Mouse (Mus musculus) layer of hippocampus, postnatal 25 days (tissue): ENCODE results near the gene Mnx1. TPM values are rescaled to one million over a fixed set of nuclear protein-coding genes. Genes with fewer than 3 reads are reported as not detected.
"Not testable (repeated sequence)": the region's sequence is repeated elsewhere in the genome, so short reads cannot be mapped to it uniquely, and the experiment has no call there.

Experiments
- DNase-seq, 2 experiments: peaks; one replicate each; pipeline ENCODE4 v3.0.0; 2022; ENCODE audit warnings: mixed read lengths in 2 of 2, low spot score in 1 of 2; ENCODE audit errors: extremely low spot score in 1 of 2
- total RNA-seq, 2 experiments: library from RNA; stranded (reverse); gene quantifications; 2 replicates each; pipeline ENCODE4 v1.2.3; 2021

Gene Mnx1
- total RNA-seq, 2 experiments from 2014 or later: not detected

DNA sequence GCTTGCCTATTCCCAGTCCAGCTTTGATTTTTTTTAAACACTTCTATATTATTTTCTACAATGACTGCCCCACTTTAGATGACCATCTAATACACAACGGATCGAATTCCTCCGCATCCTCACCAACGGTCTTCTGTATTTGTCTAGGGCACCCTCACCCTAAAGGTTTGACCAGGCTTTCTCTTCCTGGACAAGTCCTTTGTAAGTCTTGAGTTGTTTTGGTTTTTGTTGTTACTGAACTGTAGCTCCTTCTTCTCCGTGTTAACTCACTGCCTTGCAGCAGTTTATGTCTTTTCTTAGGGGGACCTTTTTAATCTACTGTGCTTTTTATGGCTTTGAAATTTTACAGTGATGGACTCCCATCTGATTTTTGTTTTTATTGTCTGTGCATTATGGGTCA lies 8.0 kb downstream of the Mnx1 start:
- DNase-seq: no peak

GRCm38 (mm10) chr5:29469501-29469900 lies 8.8 kb downstream of the Mnx1 start:
- DNase-seq: no peak

GRCm38 (mm10) chr5:29468351-29469065 lies 9.8 kb downstream of the Mnx1 start:
- DNase-seq: no peak

DNA sequence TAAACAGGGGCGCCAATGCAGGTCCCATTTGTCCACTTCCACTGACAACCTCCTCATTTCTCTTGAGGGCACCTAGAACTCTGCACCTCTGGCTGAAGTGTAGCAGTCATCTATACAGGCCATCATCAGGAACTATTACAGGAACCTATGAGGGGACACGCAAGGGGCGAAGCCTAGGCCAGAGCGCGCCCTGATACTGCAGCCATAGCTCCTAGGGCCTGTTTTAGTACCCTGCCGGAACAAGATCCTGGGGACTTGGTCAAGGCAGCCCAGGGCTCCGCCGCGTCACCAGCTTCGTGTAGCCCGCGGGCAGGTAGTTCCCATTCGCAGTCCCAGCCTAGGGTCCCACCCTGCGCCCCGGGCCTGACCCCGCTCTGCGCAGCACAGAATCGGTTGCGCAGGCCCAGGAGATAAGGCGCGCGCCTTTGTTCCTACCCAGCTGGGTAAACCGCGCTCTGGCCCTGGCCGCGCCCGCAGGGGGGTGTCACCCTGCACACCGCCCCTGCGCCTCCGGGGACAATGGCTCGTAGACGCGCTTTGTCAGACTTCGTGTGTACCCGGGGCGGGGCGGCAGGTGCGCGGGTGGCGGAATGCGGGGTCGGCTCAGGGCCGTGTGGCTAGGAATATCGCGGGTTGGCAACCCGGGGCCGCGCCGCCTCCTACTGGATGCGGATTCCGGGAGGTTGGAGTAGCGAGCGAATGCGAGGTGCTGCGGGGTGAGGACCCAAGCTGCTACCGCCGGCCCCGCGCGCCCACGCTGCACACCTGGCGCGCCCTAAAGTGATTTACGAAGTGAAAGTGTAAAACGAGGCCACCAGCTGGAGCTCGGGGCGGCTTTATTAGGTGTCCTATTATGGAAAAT lies 10.6 kb downstream of the Mnx1 start:
- DNase-seq: no peak

DNA sequence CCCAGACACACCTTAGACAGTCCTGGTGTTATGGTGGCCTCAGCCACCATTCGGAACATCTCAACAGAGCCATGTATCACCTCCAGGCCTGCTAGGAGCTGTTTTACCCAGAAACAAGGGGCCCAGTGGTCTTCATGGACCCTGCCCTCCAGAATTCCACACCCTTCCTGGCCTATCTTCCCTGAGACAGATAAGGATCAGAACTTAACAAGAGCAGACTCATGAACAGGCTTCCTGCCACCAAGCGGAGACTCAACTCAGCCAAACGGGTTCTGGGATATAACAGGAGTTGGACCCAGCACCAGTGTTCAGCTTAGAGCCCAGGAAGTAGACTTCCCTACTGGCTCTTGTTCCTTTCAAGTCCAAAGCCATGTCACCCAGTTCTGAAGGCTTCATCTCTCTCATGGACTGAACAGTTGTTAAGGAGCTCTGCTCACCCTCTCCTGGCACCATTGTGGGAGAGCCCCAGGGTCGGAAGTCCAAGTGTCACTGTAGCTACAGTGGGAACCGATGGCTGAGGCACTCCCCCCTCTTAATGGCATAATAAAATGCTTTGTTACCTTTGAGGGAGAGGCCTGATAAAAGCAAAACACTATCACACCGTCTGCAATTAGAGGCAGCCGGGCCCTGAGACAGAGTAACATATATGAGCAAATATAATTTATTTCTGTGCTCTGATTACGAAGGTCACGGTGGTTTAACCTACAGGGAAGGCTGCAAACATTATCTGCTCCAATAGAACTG lies 15.2 kb downstream of the Mnx1 start:
- DNase-seq: no peak

- no peak for DNase-seq
Observed at GRCm38 (mm10) chr5:29456895-29457656, 21.2 kb downstream of the Mnx1 start.

DNA sequence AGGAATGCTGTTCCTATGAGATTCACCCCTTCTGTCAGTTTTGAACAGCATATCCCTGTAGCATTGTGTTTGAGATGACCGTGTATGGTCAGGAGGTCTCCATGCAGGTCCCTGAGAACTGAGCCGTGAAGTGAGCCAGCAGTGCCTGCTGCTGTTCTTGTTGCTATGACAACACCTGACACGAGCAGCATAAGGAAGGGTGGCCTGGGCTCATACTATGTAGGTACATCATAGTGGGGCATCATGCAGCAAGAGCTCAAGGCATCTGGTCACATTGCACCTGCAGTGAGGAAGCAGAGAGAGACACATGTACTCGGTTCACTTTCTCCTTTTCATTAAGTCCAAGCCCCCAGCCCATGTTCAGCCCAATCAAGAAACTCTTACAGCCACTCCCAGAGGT lies 25.9 kb downstream of the Mnx1 start:
- DNase-seq: no peak

GRCm38 (mm10) chr5:29445275-29445674 lies 33.0 kb downstream of the Mnx1 start:
- DNase-seq: no peak

DNA sequence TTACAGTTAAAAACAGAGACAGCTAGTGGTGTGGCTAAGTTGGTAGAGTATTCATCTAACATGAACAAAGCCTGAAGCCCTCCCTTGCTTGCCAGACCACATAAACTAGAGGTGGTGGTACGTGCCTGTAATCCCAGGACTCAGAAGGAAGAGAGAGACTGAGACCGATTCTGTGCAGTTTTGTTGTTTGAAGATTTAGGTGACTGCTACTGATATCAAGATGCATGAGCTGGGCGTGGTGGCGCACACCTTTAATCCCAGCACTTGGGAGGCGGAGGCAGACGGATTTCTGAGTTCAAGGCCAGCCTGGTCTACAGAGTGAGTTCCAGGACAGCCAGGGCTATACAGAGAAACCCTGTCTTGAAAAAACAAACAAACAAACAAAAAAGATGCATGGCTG lies 41.5 kb downstream of the Mnx1 start:
- DNase-seq: not testable (repeated sequence)

DNA sequence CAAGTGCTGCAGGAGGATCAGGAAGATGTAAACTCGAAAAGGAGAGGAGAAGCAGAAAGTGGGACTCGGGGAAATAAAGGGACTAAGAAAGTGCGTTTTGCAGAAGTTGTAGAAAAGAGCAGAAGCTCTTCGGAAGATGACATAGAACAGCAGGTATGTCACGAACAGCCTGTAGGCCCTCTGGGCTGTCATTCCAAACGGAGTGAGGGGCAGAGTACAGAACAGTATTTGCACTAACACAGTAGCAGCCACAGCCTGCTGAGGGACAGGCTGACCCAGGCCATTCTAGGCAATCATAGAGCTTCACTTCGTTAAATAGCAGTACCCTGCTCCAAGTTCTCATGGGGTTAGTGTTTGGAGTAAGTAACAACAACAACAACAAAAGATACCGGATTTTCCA lies 42.8 kb downstream of the Mnx1 start:
- no peak for DNase-seq

DNA sequence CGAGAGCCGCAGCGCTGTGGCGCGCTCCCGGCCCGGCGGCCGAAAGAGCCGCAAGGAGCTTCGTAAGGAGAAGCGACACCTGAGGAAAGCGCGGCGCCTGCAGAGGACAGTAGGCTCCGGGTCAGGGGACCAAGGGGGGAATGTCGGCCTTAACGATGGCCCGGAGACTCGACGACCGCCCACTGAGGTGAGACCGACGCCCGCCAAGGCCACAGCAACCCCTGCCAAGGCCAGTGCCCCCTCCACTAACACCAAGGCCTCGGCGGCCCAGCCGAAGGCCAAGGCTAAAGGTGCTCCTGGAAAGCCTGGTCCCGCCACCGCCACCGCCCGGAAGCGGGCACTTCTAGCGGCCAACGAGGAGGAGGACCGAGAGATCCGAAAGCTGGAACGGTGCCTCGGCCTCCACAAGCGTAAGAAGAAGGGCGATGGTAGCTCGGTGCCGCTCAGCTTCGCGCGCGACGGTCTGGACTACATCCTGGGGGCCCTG lies 43.4 kb downstream of the Mnx1 start:
- peak in 1 of 2 experiments; percentile 24 for DNase-seq

DNA sequence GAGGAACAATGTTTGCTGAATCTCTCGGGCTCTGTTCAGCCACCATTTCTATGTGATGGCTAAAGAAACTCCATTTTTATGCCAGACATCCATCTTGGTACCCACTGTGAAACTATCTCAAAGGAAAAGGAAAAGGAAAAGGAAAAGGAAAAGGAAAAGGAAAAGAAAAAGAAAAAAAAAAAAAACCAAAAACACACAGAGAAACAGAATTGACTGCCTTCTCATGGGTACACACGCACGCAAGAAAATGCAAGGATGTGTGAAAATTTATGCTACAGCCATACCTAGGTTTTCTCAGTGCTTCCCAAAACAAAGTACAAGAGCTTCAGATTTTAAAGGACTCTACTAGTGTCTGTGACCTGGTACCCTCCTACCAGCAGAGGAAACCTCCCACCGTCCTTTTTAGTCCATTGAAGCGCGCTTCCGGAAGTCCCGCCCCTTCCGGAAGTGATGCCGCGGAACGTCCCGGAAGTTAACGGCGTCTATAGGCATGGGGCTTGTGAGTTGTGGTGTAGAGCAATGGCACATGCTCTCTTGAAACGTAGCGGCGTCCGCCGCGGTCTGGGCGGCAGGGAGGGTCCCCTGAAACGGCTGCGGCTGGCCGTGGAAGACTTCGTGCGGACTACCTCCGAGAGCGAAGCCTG lies 43.9 kb downstream of the Mnx1 start, which contains the start of gene Nom1:
Gene Nom1, plus strand, starts transcription at position 437 of the 644 bp plus-strand sequence.
- peak; percentile 85 for DNase-seq

DNA sequence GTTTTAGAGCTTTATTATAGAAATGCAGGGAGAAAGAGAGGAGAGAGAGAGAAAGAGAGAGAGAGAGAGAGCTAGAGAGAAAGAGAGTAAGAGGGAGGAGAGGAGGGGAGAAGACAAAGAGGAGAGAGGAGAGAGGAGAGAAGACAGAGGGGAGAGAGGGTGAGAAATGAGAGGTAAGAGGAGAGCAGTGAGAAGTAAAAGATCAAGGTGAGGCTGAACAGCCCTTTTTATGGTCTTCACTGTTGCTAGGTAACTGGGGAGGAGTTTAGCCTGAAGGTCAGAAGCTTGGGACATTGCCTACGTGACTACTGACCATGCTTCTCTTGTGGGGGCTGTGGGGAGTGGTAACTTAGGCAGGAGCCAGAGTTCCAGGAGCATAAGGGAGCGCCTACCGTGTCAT lies 54.9 kb downstream of the Mnx1 start:
- not testable (repeated sequence) for DNase-seq

Other genes with a start within 250 kb of the Mnx1 start
- gene Lmbr1, start 100.1 kb downstream of the Mnx1 start, total RNA-seq: 10 to 100 TPM; 25.8 to 29.2 TPM
- gene Nom1, start 43.8 kb downstream of the Mnx1 start, total RNA-seq: 10 to 100 TPM; 19.9 to 28.3 TPM
- 10 to 100 TPM; 74.1 to 77.5 TPM for gene Ube3c, start 90.8 kb upstream of the Mnx1 start, total RNA-seq